Mouse (Mus musculus) kidney, adult 2 months (tissue): ENCODE data around the gene Otub1.

Source experiments
- CTCF ChIP-seq: fragments of 200-500 bp; conservative IDR thresholded peaks from 2 replicates; pipeline ENCODE4 v1.5.1; 2011; ENCODE audit warnings: low read depth, mild to moderate bottlenecking, control low read depth, low read length, moderate library complexity, mixed read lengths; ENCODE audit not compliant: insufficient read depth, insufficient read length
- POLR2A ChIP-seq: fragments of 200-500 bp; IDR thresholded peaks from one replicate; pipeline ENCODE4 v1.6.1; 2011; ENCODE audit warnings: low read depth, low read length, control low read depth

- TF ChIP-seq CTCF, result no peak
- no peak for TF ChIP-seq POLR2A
These were observed 8.4 kb upstream of the Otub1 start for GRCm38 (mm10) chr19:7214484-7214883.
